Mouse (Mus musculus): ENCODE results near the gene Gm11569.
"Not testable (repeated sequence)": the region's sequence is repeated elsewhere in the genome, so short reads cannot be mapped to it uniquely, and the experiment has no call there.

The Gm11569 gene

GRCm38 (mm10) chr11:99798832-99799231 lies at the start of gene Gm11569:
Gene Gm11569 (minus strand): TSS chr11:99798932.
- DNase-seq, result not testable (repeated sequence)

- no peak for DNase-seq
Measured at GRCm38 (mm10) chr11:99846746-99847145, 48.0 kb upstream of the Gm11569 start.

- no peak for DNase-seq
Measured at GRCm38 (mm10) chr11:99842185-99842584, 43.5 kb upstream of the Gm11569 start.

GRCm38 (mm10) chr11:99837966-99838365 lies 39.2 kb upstream of the Gm11569 start, which contains the start of gene 2300003K06Rik:
Gene 2300003K06Rik (minus strand): TSS chr11:99838066.
- no peak for DNase-seq

- not testable (repeated sequence) for DNase-seq
Measured at GRCm38 (mm10) chr11:99815566-99815965, 16.8 kb upstream of the Gm11569 start, which contains the start of gene Gm11564. Gene Gm11564 (minus strand): TSS chr11:99815666.

GRCm38 (mm10) chr11:99809792-99810191 lies 11.1 kb upstream of the Gm11569 start, which contains the start of gene Krtap4-13:
Gene Krtap4-13 (minus strand): TSS chr11:99809892.
- not testable (repeated sequence) for DNase-seq

- DNase-seq, result not testable (repeated sequence)
Measured at GRCm38 (mm10) chr11:99804346-99804745, 5.6 kb upstream of the Gm11569 start, which contains the start of gene Gm11554. Gene Gm11554 (minus strand): TSS chr11:99804446.

GRCm38 (mm10) chr11:99793367-99793766 lies 5.4 kb downstream of the Gm11569 start, which contains the start of gene Gm11596:
Gene Gm11596 (minus strand): TSS chr11:99793467.
- DNase-seq, result no peak

- not testable (repeated sequence) for DNase-seq
Measured at GRCm38 (mm10) chr11:99784900-99785299, 13.8 kb downstream of the Gm11569 start, which contains the start of gene Krtap4-9. Gene Krtap4-9 (plus strand): TSS chr11:99785200.

- no peak for DNase-seq
Measured at GRCm38 (mm10) chr11:99780604-99781003, 18.1 kb downstream of the Gm11569 start, which contains the start of gene Krtap4-8. Gene Krtap4-8 (minus strand): TSS chr11:99780704.

- DNase-seq, result no peak
Measured at GRCm38 (mm10) chr11:99778401-99778800, 20.3 kb downstream of the Gm11569 start.

- not testable (repeated sequence) for DNase-seq
Measured at GRCm38 (mm10) chr11:99772813-99773212, 25.9 kb downstream of the Gm11569 start, which contains the start of gene Gm11595. Gene Gm11595 (minus strand): TSS chr11:99772913.

GRCm38 (mm10) chr11:99768410-99768809 lies 30.3 kb downstream of the Gm11569 start:
- no peak for DNase-seq

- no peak for DNase-seq
Measured at GRCm38 (mm10) chr11:99758877-99759276, 39.9 kb downstream of the Gm11569 start.

Measured in kidney, postnatal 25 days (tissue).